Mouse (Mus musculus) thymus, postnatal 4 days (tissue): ENCODE results near the gene Pkm.
A peak's percentile ranks its signal among the peaks of the same experiment; 100 is the strongest.

ENCODE experiments used
- DNase-seq: peaks from one replicate; pipeline ENCODE4 v3.0.0; 2021

The Pkm gene

GRCm38 (mm10) chr9:59666813-59667212 is 10.6 kb downstream of the Pkm start:
- no peak for DNase-seq

DNA sequence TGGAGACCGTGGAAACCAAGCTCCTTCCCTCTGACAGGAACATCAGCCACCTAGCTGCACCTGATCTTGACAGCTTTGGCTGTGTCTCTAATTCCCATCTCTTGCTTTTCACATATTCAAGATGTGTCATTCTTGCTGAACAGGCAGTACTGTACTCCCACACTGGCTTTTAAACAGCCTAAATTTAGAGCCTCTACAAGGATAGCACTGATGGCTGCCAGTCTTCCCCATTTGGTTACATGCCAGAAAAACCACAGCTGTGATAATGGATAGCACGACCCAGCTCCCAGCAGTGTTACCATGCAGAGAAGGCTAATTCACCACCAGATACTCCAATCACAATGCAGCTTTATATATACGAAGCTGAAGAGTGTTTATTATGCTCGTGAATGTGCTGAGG is 11.1 kb downstream of the Pkm start:
- DNase-seq, result no peak

DNA sequence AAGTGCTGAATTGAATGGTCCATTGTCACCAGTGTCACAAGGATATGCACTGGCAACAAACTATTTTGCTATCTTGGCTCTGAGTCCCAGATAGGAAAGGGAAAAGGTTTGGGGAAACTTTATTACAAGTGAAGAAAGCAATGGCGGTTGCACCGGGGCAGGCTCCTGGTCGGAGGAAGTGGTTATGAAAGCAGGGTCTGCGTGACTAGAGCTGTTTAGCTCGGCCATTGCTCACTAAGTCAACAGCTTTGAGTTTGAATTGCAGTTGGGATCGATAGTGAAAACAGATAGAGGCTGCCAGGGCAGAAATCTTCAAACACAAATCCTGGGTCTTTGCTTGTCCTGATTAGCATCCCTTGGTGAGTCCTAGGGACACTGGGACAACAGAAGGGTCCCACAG is 11.7 kb downstream of the Pkm start:
- no peak for DNase-seq

DNA sequence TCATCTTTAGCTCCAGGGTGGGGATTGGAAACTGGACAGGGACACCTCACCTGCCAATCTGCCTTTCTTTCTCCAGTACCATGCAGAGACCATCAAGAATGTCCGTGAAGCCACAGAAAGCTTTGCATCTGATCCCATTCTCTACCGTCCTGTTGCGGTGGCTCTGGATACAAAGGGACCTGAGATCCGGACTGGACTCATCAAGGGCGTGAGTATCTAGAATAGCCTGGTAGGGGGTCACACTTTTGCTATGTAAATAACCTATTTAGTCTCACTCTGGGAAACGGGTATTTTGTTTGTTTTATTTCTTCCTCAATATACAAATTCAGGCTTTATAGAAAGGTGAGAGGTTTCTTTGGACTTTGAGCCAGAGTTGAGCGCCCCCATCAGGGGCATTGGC is 12.3 kb downstream of the Pkm start:
- DNase-seq, result no peak

GRCm38 (mm10) chr9:59669172-59669571 is 13.0 kb downstream of the Pkm start:
- no peak for DNase-seq

DNA sequence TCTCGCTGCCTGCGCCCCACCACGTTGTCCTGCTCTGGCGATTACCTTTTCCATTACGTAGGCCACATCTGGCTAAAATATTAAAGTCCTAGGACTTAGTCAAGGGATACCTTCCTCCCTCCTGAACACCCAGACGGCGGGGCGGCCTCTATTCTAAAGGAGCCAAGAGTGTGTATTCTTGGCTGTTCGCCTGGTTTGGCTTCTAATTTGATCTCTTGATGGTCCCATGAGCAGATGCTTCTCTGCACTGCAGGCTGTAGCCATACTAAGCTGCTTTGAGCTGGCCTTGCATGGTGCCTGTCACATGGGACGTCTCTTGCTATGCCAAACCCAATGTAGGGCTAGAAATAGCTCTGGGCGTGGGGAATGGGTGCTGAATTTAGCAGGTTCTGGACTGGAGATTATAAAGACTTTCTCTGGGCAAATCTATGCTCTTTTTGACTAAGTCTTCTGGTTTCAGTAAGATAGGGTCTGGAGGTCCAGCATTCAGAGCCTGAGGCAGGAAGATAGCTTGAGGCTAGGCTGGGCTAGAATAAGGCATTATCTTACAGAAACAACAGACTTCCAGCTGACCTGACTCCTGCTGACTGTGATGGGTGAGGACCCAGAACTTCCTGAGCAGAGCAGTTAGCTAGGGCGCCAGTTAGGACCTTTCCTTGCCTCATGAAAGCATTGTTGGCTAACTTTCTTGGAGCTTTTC is 16.2 kb downstream of the Pkm start:
- DNase-seq, result no peak

DNA sequence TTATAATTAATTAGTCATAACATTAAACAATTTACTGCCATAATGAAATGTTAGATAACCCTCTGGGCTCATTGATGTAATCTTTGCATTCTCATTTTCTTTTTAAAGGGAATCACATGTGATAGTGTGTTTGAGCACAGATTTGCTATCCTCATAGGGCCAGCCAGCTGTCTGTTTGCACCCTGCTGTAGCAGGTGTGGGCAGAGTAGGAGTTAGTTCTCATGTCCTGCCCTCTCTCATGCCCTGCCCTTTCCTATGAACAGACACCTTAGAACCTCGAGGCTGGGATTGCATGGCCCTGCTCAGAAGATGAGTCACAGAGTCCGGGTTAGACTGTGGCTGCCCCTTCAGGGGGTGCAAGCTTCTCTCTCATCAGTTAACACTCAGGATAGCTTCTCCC is 17.3 kb downstream of the Pkm start:
- no peak for DNase-seq

DNA sequence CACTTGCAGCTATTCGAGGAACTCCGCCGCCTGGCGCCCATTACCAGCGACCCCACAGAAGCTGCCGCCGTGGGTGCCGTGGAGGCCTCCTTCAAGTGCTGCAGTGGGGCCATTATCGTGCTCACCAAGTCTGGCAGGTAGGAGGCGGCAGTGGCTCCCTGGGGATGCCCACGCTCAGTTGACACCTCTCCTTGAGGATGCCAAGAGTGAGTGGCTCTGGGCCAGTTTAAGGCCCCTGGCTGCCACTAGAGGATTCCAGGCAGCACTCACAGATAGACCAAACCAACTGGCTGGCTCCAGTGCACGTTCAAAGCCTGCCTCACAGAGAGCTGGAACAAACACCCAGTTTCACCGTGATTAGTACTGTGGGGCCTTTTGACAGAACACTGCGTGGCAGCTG is 19.4 kb downstream of the Pkm start:
- no peak for DNase-seq

GRCm38 (mm10) chr9:59678313-59678712 is 22.1 kb downstream of the Pkm start:
- no peak for DNase-seq

GRCm38 (mm10) chr9:59679678-59680533 is 23.7 kb downstream of the Pkm start, which contains the start of gene Gramd2:
Gene Gramd2, plus strand, starts transcription at chr9:59680144.
- peak; percentile 74 for DNase-seq

GRCm38 (mm10) chr9:59680534-59680875 is 24.3 kb downstream of the Pkm start:
- no peak for DNase-seq

- no peak for DNase-seq
These were observed 27.9 kb downstream of the Pkm start for GRCm38 (mm10) chr9:59684020-59684419.

DNA sequence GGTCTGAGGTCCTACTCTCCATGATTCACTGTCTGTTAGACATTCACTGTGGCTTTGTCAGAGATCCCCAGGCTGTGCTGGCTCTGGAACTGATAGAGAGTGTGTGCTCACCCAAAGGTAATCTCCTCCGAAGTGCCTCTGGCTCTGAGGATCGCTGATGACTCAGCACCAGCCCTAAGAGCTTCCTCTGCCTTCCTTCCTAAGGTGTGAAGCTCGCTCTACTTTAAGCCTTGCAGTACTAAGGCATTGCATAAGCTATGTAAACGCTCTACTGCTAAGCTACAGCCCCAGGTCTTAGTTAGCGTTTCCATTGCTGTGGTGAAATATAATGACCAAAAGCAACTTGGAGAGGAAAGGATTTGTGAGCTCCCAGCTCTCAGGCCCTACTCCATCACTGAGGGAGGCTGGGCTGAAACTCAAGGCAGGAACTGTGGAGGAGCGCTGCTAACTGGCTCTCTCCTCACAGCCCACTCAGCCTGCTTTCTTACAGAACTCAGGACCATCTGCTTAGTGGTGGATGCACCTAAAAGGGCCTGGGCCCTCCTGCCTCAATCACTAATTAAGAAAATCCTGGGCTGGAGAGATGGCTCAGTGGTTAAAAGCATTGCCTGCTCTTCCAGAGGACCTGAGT is 31.4 kb downstream of the Pkm start:
- DNase-seq, result no peak

GRCm38 (mm10) chr9:59691635-59692094 is 35.5 kb downstream of the Pkm start:
- no peak for DNase-seq

- DNase-seq, result no peak
These were observed 36.0 kb downstream of the Pkm start for GRCm38 (mm10) chr9:59692145-59692544.

DNA sequence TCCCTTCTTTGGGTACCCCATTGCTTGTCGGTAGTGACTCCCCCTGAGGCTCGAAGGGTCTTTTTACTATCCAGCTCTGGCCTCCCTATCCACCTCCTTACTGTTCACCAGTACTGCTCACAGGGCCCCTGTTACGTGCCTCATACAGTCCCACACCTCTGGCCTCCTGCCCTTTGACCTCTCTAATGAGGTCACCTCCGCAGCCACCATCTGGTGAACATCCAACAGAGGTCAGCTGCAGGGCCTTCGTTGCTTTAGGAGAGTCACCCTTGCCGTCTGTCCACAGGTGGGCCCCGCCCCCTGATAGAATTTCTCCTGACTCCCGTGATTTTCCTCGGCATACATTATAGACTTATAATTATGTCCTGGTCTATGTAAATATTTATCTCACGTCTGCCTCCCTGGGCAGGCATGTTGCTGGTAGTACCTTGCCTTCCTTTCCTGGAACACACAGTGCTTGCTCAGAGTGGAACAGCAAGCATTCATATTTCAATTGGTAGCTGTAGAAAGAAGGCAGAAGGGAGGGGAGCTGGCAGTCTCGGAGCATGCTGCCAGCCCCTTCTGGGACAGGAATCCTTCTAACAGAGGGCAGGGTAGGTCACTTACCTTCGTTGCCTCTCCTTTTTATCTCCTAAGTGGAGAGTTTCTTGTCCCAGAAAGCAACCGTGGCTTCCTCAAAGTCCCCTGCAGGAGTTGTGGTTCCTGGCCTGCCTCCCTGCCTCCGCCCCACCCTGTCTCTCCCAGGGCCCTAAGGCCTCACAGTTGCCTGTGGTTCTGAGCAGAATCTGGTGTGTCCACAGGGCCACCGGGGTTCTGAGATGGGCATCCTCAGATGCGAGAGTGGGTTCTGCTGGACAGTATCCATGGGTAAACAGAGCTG is 38.6 kb downstream of the Pkm start:
- DNase-seq, result no peak

DNA sequence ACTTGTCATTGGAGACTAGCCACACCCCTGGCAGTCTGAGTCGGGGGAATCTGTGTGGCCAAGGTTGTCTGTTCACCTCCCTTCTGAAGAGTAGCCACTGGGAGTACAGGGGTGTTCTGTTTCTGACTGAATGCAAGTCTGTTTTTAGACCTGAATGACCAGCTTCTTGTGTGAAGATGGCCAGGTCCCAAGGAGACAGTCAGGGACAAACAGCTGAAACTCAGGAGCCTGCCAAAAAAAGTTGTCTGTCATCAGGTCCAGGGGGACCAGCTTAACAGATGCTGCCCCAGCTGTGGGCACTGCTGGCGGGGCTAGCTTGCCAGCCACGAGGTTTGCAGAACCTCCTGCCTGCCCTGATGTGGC is 39.3 kb downstream of the Pkm start:
- DNase-seq, result no peak

- DNase-seq, result no peak
These were observed 40.2 kb downstream of the Pkm start for GRCm38 (mm10) chr9:59696381-59696780.

DNA sequence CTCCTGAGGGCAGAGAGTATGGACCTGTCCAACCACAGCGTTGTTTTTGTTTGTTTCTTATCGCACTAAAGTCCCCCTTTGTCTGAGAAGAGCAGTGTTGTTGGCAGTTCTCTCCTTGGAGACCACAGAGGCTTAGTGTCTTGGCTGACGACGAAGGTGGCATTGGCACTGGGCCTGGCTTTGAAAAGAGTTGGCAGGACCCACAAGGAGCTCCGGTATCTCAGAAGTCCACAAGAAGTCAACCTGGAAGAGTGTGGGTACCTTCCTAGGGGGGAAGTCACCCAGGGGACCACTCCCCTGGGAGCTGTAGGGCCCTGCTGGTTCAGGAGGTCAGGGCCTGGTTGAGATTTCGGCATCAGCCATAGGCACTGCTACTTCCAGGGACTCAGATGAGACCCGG is 44.9 kb downstream of the Pkm start:
- no peak for DNase-seq

GRCm38 (mm10) chr9:59703099-59703498 is 46.9 kb downstream of the Pkm start:
- no peak for DNase-seq

DNA sequence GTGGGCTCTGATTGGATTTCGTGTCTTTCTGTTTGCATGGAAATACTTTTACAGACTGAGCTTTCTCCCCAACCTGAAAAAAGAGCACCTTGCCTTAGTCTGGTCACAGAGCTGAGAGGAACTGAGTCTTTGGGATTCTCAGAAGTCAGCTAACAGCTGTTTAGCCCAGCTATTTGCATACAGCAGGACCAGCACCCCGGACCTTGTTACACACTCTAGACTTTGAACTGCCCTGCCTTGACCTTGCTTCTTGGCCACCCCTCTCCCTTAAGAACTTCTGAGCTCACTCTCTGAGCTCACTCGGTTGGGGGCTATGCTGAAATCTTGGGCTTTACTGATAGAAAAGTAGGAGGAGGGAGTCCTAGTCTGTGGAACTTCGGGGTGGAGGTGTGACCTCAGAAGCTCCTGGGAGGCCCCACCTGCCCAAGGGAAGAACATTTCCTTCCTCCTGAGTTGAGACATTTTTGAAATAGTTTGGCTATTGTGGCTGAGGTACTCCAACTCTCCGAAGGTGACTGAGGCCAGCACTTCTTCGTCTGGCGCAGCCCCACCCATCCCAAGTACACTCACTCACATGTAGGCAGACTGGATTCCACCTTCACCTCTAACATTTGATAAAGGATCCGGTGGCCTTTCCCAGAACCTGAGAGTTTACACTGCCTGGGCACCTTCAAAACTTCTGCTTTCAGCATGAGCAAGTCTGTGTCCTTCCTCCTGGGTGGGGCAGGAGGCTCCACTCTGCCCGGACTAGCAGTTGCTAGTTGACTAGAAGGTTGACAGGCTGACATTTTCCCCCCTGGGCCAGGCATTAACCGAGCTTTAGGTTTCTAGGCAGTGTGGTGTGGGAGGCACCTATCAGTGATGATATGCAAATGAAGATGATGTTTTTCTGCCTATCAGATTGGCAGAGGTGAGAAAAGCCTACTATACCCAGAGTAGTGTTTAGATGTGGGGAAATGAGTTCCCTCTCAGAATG is 51.0 kb downstream of the Pkm start:
- peak; percentile 43 for DNase-seq

- no peak for DNase-seq
These were observed 53.1 kb downstream of the Pkm start for GRCm38 (mm10) chr9:59709225-59709624.
